Mouse (Mus musculus): ENCODE measurements around the gene Smpd3. TPM values are rescaled to one million over a fixed set of nuclear protein-coding genes. Genes with fewer than 3 reads are reported as not detected.

Gene Smpd3
- total RNA-seq, 2 experiments from 2014 or later: 6.8 to 11.3 TPM

DNA sequence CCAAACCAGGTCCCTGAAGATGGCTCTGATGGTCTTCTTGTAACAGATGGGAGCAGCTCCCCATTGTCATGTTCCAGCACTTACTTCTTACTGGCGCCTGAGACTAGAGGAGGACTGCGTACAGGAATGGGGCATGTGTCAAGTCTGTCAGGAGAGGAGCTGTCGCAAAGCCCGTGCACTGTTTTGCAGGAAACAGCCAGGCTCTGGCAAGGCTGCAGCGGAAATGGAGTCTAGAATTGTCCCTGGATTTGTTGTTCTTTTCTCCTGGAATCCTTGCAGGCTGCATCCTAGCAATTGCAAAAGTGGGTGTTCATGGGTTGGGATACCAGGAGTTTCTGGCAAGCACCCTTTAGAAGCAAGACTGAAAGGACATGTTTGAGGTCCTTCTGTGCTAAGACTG lies 39.5 kb downstream of the Smpd3 start:
- DNase-seq (ENCODE audit: low spot score in 2 of 2): no peak

DNA sequence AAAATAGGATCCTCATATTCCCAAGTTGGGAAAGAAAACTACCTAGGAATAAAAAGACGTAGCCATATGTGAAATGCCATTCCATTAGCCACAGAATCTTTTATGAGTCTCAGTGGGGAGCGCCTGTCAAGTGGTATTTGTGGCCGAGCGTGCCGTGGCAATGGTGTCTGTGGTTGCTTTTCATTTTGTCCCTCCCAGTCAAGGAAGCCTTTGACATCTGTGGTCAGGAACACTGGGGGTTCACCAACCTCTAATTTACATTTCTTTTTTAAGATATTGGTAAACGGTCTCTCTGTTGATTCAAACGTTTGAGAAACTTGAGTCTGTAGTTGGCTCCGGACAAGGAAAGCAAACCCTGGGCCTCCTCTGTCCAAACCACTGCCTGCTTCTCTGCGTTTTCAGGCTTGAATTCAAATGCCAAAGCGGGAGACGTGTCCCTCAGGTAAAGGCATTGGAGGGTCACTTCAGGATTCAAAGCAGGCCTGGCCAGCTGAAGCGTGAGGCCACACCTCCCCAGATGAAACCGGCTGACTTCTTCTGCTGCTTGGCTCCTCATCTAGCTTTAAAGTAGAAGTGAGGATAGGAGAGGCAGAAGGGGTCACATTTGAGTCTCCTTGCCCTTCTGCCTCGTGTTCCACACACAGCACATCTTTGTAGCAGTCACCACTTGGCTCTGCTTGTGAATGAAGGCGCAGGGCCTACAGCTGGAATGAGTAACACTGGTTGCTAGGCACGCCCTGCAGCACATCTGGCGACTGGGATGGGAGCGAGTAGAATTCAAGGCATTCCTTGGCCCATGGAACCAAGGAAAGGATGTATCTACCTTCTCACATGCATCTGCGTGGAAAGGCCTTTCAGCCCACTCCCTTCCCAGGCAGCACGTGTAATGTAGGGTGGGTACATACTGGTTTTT lies 45.0 kb downstream of the Smpd3 start:
- no peak for DNase-seq (ENCODE audit: low spot score in 2 of 2)

DNA sequence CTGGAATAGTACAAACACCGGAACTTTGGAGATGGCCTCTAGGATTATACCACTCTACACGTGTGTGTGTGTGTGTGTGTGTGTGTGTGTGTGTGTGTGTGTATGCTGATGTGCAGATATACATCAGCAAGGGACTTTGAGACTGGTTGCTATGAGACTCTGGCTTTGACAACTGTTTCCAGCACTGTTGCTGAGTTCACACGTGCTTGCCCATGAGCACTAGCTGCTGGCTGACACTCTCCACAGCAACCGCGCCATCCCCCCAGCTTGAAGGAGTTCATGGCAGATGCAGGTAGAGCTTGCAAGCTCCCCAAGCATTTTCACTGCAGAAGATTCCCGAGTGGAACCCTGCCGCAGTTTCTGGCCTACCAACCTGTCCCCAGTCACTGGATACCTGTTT lies 48.3 kb downstream of the Smpd3 start:
- no peak for DNase-seq (ENCODE audit: low spot score in 2 of 2)

DNA sequence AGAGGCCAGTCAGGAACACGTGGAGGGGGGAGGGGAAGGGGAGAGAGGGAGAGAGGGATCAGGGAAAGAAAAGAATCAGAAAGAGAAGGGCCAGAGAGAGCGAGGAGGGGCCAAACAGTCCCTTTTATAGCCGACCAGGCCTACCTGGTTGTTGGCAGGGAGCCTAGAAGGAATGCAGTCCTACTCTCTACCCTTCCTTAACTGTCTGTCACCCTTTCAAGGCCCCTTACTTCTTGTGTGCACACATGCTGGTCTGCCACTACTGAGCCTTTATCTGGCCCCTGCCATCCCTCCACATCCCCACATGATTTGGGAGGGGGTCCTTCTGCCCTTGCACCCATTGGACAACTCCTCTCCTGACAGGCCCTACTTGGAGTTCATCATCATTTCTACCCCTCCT lies 49.1 kb downstream of the Smpd3 start:
- no peak for DNase-seq (ENCODE audit: low spot score in 2 of 2)

DNA sequence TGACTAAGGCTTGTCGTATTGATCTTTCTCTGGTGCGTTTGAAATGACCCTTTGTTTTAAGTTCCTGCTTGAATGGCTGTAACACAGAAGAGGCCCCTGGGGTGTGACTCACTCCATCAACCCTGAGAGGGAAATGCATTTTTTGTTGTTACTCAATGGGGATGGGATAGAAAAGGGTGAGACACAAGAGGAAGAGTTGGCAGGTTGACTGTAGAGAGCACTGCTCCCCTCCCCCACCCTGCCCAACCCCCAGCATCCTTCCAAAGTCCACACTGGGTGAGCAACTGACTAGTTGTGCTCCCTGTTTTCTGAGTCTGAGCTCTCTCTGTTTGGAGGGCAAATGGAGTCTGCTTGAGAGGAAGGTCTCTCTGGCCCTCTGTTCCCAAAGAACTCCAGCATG lies 50.3 kb downstream of the Smpd3 start:
- DNase-seq (ENCODE audit: low spot score in 2 of 2): no peak

DNA sequence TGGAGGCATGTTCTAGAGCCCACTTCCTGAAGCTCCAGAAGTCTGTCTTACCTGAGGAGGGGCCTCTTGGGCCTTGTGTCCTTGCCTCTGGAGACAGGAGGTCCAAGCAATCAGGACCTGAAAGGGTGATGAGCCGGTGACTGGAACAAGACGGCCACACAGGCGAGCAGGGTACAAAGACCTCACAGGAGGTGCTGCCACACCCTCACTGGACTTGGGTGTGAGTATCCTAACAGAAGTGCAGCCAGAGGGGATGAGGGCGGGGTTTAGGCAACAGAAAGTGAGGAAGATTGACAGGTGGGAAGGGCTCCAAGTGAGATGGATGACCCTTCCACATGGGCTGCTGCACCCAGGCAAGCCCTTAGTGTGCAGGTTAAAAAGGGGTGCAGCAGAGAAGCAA lies 56.9 kb downstream of the Smpd3 start:
- DNase-seq (ENCODE audit: low spot score in 2 of 2): no peak

DNA sequence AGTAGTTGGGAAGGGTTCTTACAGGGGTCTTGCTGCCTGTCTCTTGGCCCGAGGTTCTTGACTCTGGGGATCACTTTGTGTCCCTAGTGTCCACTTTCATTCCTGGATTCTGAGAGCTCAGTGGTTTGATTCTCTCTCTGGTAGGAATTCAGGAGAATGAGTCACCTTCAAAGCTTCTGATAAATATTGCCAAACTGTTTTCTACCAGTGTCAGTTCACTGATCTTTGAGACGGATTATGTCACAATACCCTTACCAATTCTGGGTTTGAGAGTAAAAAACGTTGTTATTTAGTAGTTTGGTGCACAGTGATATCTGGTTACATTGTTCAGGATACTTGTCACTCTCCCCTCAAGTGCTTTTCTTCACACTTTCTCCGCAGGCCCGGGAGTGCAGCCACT lies 57.6 kb downstream of the Smpd3 start:
- no peak for DNase-seq (ENCODE audit: low spot score in 2 of 2)

DNA sequence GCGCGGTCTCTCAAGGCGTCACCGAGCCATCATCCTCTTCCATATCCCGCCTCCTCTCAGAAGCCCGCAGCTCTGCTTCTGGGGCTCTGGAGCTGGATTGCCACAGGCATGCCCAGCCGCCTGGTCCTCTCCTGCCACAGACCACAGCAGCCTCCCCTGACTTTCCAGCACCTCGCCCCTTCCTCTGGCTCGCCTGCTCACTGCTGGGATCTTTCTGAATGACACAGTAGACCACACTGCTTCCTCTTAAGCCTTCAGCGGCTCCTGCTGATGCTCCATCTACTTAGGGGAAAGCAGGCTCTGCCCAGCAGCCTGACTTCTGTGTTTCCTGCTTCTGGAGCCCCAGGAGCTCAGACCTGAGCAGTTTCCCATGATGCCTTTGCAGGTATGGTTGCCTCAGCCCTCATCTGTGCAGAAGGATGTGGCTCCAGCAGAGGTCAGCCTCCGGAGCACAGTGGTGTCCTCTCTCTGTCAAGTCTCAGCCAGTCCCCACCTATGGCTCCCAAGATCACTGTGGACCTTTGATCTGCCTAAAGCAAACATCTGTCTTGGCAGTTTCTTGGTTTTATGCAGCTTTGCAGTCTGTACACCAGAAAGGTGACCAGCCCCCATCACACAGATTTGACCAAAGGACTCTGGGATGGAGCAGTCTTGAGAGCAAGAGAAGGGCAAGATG lies 59.3 kb downstream of the Smpd3 start:
- DNase-seq (ENCODE audit: low spot score in 2 of 2): no peak

DNA sequence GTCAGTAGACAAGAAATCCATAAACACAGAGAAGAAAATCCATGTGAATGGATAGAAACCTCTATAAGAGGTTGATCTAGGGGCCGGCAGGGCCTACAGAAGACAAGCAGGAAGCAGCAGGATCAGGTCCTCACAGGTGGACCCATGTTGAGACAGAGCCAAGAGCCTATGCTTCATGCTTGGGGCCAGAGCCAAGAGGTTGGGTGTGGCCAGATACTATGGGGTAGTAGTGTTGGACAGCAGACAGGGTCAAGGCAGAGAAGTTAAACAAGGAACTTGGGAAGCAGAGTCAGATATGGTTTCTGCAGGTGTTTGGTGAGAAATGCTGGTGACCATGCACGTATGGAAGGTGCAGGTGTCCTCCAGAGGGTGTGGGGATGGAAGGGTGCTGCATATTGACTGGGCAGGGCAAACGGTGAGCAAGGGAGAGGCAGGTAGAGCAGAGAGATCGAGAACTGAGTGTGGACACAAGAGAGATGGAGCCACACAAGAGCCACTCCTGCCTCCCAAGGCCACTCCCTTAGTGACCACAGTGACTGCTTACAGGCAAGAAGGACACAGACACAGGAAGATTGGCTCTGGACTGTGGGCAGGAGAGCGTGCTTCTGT lies 61.0 kb downstream of the Smpd3 start:
- no peak for DNase-seq (ENCODE audit: low spot score in 2 of 2)

DNA sequence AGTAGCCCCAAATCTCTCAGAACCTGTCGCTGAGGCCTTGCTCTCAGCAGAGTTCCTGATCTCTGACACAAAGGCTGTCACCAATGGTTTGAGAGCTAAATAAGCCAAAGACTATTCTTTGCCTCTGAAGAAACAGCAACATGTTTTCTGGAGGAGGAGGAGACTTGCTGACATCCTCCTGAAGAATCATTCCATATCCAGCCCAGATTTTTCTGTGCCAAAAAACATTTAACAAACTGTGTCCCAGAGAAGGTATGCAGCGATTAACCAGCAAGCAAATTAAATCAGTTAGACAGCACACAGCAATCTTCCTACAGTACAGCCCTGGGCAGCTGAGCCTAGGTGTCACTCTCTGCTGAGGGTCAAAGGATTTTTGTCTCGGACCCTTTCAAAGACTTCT lies 64.3 kb downstream of the Smpd3 start:
- no peak for DNase-seq (ENCODE audit: low spot score in 2 of 2)

DNA sequence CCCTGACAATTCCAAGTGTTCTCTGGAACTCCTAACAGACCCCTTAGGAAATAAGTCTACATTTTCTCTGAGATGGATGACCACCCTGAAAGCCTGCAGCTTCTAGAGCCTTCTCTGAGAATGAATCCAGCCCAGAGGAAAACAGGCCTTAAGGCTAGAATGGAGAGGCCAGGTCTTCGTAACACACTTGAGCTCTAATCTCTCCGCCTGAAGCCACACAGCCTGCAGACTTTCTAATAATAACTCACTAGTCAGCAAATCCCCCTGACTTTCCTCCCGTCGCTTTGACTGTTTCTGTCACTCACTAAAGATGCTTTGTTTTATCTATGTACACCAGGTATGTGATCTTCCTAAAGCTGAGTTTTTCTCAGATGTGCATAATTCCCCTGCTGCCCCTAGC lies 66.4 kb downstream of the Smpd3 start:
- DNase-seq (ENCODE audit: low spot score in 2 of 2): no peak

DNA sequence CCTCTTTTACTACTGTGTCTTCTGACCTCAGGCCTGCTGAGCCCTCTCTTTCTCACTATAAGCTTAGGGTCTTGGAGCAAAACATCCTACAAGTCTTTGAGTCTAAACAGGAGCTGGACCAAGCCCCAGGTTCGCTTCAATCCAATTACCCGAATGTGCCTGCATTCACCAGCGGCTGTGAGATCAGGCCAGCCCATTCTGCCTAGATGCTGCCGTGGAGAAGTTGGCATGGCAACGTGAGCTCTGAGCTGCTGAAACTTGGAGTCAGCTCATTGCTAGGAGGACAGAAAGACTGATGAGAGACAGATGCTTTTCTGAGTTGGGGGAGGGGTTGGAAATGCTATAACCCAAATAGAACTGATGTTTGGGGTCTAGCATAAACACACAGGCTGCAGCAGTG lies 67.0 kb downstream of the Smpd3 start:
- no peak for DNase-seq (ENCODE audit: low spot score in 2 of 2)

DNA sequence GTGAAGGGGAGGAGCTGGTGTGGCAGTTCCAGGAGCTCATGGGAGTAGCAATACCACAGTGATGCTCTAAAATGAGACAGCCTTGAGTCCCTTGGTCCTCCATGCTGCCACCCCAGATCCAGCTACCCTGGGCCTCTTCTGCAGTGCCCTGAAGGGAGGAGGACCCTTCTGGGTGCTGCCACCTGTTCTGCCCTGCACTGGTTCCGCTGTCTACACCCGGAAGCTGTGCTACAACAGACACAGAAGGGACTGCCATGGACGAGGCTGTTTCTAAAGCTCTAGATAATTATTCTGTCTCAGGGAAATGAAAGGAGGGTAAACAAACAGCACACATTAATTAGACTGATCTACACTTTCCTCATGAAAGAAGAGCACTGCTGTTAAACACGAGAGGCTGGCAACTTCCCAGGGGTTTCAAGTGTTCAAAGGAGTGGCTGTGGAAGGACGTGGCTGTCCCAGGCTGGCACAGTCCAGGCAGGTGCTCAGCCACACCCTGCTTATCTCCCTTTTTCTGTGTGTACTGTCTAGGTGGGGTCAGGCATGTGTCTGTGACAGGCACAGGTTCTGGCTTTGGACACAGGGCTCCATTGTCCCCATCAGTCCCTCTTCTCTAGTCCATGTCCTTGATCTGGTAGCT lies 69.0 kb downstream of the Smpd3 start:
- no peak for DNase-seq (ENCODE audit: low spot score in 2 of 2)

DNA sequence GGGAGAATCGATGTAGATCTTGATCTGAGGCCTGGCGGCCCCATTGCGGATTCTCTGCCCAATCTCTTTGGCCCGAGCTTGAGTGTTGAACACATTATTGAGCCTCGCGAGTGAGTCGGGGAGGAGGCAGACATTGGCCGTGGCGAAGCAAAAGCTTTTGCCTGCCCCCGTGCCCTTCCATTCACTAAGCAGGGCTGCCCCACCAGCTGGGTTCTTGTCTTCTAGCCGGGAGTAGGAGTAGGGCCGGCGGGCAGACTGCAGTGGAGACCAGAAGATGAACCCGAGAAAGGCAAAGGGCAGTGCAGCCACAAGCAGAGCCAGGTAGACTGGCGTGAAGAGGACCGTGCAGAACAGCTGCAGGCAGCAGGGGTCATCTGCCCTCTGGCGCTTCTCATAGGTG lies 72.4 kb downstream of the Smpd3 start:
- no peak for DNase-seq (ENCODE audit: low spot score in 2 of 2)

DNA sequence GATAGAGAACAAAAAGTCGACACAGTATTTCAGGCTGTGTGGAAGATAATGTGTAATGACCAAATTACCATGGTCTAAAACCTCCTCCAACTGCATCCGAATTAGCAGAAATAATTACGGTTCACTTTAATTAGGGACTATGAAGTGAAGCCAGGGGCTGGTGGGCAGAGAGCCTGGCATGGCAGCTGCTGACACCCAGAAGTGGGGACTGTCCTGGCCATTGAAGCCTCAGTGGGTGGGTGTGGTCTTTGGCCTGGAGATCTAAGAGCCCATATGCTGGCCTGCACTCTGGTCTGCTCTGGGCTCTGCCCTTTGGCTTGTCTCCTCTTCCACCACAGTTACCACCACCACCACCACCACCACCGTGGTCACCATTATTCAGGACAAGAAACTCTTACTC lies 73.9 kb downstream of the Smpd3 start:
- DNase-seq (ENCODE audit: low spot score in 2 of 2): no peak

DNA sequence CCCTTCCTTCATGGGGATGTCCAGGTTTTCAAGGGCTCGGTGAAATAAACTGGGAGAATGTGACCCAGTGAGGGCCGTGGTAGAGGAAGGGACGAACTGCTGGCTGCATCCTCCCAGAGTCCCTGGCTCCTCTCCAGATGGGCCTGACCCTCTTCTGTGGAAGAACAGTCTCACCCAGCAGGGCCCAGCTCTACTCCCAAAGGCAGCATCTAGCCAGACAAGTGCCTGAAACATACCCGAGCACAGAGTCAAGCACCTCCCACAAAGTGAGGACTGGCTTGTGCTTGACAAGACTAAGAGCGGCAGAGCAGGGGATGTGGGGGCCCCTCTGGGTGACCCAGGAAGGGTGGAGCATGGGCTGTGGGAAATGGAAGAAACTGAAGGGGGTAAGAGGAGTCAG lies 75.4 kb downstream of the Smpd3 start:
- no peak for DNase-seq (ENCODE audit: low spot score in 2 of 2)

DNA sequence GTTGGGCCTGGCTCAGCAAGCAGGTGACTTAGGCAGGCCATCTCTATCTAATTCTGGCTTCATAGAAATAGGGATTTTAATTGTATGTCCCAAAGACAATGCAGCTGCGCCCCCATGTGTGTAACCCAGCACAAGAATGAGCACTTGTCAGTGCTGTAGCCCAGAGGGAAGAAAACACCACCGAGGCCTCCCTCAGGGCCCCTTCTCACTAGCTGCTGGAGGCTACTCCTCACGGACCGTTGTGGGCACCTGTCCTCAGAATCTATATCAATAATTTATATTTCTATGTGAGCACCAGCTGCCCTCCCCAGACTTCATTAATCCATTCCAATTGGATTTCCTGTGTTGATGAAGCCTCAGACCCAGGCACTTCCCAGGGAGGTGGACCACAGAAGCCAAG lies 76.9 kb downstream of the Smpd3 start:
- DNase-seq (ENCODE audit: low spot score in 2 of 2): no peak

DNA sequence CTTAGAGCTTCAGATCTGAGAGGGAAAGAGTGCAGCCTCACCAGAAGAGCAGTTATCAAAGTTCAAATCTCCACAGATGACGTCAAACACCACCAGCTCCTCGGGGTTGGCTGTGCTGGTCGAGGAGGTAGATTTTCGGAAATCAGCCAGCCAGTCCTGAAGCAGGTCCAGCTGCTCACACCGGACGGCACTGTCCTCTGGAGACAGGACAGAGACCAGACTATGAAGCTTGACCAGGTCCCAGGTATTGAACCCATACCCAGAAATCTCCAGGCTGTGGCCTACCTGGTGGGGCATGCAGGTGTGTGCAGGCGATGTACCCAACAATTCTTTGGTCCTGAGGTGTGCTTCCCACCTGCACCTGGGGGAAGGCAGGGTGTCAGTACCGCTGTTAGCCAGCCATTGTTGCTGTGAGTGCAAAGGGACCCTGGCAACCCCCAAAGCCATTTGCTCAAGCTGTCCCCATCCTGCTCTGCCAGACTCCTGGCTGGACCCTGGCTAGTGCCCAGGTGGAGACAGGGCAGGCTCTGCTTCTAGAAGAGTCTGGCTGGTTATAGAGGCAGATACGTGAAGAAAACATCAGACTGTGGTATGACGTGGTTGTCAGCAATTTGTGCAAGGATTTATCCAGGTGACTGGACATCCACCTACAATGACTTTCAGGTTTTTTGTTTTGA lies 78.1 kb downstream of the Smpd3 start:
- DNase-seq (ENCODE audit: low spot score in 2 of 2): no peak

DNA sequence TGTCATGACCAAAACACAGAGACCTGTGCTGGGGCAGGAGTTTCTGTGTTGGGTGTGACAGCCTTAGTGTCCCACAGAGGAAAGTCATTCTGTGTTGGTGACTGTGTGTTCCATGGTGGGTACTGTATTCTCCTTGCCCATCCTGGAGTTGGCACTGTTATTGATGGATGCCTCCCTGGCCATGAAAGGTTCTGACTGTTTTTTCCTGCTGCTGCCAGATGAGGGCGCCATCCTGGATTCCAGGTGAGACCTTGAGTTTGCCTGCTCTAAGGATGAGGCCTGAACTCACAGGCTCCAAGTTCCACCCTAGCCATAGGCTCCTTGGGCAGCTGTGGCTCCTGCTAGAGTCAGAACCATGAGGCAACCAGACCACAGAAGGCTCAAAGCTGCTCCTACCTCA lies 79.6 kb downstream of the Smpd3 start:
- DNase-seq (ENCODE audit: low spot score in 2 of 2): no peak

DNA sequence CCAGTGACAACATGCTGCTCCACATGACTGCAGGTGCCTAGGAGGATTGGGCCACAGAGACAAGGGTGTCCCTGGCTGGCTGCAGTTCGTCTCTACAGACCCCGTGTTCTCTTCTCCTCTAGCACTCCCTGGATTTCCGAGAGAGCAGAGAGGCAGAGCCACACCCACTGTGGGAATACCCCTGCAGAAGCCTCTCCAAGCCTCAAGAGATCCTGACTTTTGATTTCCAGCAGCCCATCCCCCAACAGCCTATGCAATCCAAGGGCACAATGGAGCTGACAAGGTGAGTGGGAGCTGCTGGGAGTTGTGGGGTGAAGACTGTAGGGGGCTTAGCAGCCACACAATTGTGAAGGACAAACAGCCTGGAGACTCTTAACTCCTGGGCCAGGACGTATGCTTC lies 87.6 kb downstream of the Smpd3 start:
- no peak for DNase-seq (ENCODE audit: low spot score in 2 of 2)

DNA sequence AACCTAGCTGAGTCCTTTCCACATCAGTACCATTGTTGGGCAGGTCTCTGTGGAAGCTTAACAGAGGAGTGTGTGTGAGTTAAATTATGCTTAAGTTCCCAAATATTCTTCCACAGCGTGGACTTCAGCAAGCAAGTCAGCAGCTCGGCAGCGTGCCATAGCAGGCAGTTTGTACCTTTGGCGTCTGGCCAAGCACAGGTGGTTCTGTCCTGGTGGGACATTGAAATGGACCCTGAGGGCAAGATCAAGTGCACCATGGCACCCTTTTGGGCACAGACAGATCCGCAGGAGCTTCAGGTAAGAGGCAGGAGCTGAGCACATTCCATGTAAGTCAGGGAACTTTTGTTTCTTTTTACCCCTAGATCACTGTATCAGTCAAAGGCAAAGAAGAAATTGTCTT lies 100.7 kb downstream of the Smpd3 start:
- DNase-seq (ENCODE audit: low spot score in 2 of 2): no peak
